Mouse (Mus musculus): Measurements from ENCODE around the gene Tdg. TPM values are rescaled to one million over a fixed set of nuclear protein-coding genes. Genes with fewer than 3 reads are reported as not detected.

Gene Tdg
- polyA plus RNA-seq, 1 experiment = 119 TPM

DNA sequence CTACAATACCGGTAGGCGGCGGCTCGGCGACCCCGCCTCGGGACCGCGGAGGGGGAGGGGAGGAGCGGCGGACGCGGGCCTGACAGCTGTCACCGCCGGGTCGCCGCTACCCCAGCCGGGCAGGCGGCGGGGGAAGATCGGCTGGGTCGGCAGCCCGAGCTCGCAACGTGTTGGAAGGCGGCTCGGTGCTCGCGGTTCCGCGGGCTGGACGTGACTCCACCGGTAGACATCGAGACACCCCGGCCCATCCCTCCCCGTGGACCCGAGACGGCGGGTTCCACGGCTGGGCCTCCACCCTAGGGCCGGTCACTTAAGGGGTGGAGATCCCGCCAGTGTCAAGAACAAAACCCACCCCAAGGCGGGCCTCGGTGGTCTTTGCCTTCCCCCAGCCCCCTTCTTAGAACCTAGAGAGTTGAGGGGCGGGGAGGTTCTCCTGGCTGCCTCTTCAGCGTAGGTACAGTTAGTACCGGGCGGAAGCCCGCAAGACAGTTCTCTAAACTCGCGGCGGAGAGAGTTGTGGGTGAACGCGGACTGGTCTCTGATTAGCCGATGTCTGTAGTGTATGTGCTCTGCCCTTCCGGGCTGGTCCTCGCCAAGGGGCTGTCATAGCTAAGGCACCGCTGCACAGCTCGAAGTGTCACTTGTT lies 69.8 kb downstream of the Tdg start:
- H3K9ac ChIP-seq (ENCODE audit: low read depth, poor library complexity, severe bottlenecking) = peak overlapping the region; percentile 55
- TF ChIP-seq POLR2A (IDR thresholded peaks at IDR 0.05; ENCODE audit: insufficient read depth, low read length) (no peak), EP300 (IDR thresholded peaks at IDR 0.05; ENCODE audit: insufficient read depth, low read depth, low read length) (no peak), CTCF (IDR thresholded peaks at IDR 0.05; ENCODE audit: low read depth, low read length) (no peak)
- no peaks in the 10 kb centered on the region for H3K36me3 ChIP-seq (ENCODE audit: control insufficient read depth, insufficient read depth, low read length, poor library complexity, severe bottlenecking)
- no peak overlapping the region for H3K27ac ChIP-seq (ENCODE audit: insufficient read depth, low read length)
- peak overlapping the region; percentile 88 for H3K4me3 ChIP-seq (ENCODE audit: low read depth, low read length)
- H3K27me3 ChIP-seq (ENCODE audit: control insufficient read depth, insufficient read depth, low read length, poor library complexity, severe bottlenecking) = peaks cover 3% of the 10 kb centered on the region
- H3K9me3 ChIP-seq (replicated peaks; ENCODE audit: control insufficient read depth, insufficient read depth, low read length, poor library complexity, severe bottlenecking) = no peaks in the 10 kb centered on the region
- peaks cover 3% of the 10 kb centered on the region for H3K4me1 ChIP-seq (ENCODE audit: control insufficient read depth, insufficient read depth, low read length)

Other genes with a start within 250 kb of the Tdg start
- not detected in 2 replicates for gene Gm1553, start 137.2 kb upstream of the Tdg start, polyA plus RNA-seq (2011; ENCODE audit: insufficient read depth, insufficient read length, low read depth, missing spikeins)
- 55.7 and 55.8 TPM in 2 replicates for gene 1190007I07Rik, start 6.6 kb upstream of the Tdg start, polyA plus RNA-seq (2011; ENCODE audit: insufficient read depth, insufficient read length, low read depth, missing spikeins)
- gene Glt8d2, start 60.8 kb downstream of the Tdg start, polyA plus RNA-seq (2011; ENCODE audit: insufficient read depth, insufficient read length, low read depth, missing spikeins) = not detected in 2 replicates
- 7.9 and 8.6 TPM in 2 replicates for gene Hcfc2, start 66.3 kb downstream of the Tdg start, polyA plus RNA-seq (2011; ENCODE audit: insufficient read depth, insufficient read length, low read depth, missing spikeins)
- 101 and 114 TPM in 2 replicates for gene Nfyb, start 134.3 kb downstream of the Tdg start, polyA plus RNA-seq (2011; ENCODE audit: insufficient read depth, insufficient read length, low read depth, missing spikeins)
- gene Txnrd1, start 204.1 kb downstream of the Tdg start, polyA plus RNA-seq (2011; ENCODE audit: insufficient read depth, insufficient read length, low read depth, missing spikeins) = 260 and 284 TPM in 2 replicates
- gene Eid3, start 236.8 kb downstream of the Tdg start, polyA plus RNA-seq (2011; ENCODE audit: insufficient read depth, insufficient read length, low read depth, missing spikeins) = 12.7 and 13.9 TPM in 2 replicates

Data from ES-Bruce4 (cell line).